Mouse (Mus musculus): Measurements from ENCODE around the gene Fam222a.

The Fam222a gene

GRCm38 (mm10) chr5:114651449-114651848 is 83.6 kb downstream of the Fam222a start:
- in situ Hi-C loops (cut with MboI, MseI) = no loop called here

GRCm38 (mm10) chr5:114653656-114654437 is 86.0 kb downstream of the Fam222a start:
- in situ Hi-C loops (cut with MboI, MseI) = no loop called here

GRCm38 (mm10) chr5:114655721-114656120 is 87.9 kb downstream of the Fam222a start:
- in situ Hi-C loops (cut with MboI, MseI) = no loop called here

GRCm38 (mm10) chr5:114656305-114656704 is 88.5 kb downstream of the Fam222a start:
- in situ Hi-C loops (cut with MboI, MseI) = no loop called here

- in situ Hi-C loops (cut with MboI, MseI) = no loop called here
Measured at GRCm38 (mm10) chr5:114657426-114657825, 89.6 kb downstream of the Fam222a start.

GRCm38 (mm10) chr5:114658255-114658654 is 90.4 kb downstream of the Fam222a start, which contains the start of gene Trpv4:
Trpv4 (minus strand) TSS chr5:114658421.
- in situ Hi-C loops (cut with MboI, MseI) = no loop called here

- in situ Hi-C loops (cut with MboI, MseI) = no loop called here
Measured at GRCm38 (mm10) chr5:114661029-114661428, 93.2 kb downstream of the Fam222a start.

Measured in T-helper 17 cell (primary cell).